Mouse (Mus musculus) forebrain, embryonic 13.5 days (tissue): ENCODE results near the gene Hist1h3e. TPM values are rescaled to one million over a fixed set of nuclear protein-coding genes. Genes with fewer than 3 reads are reported as not detected.
"Not testable (repeated sequence)": the region's sequence is repeated elsewhere in the genome, so short reads cannot be mapped to it uniquely, and the experiment has no call there.

Experiments
- ATAC-seq: fragments of 200-750 bp; cut with Nextera tagmentation; 2 replicates; pipeline ENCODE4 v1.8.0; 2017
- H3K27ac ChIP-seq: fragments of 300-500 bp; sonication (generic); 2 replicates; pipeline ENCODE4 v1.5.1; 2015; ENCODE audit warnings: inconsistent platforms, mild to moderate bottlenecking, moderate library complexity
- H3K27me3 ChIP-seq: fragments of 300-500 bp; sonication (generic); 2 replicates; pipeline ENCODE4 v1.6.1; 2015; ENCODE audit warnings: mild to moderate bottlenecking, inconsistent platforms
- H3K36me3 ChIP-seq: fragments of 300-500 bp; sonication (generic); 2 replicates; pipeline ENCODE4 v1.6.1; 2015; ENCODE audit warnings: mild to moderate bottlenecking, inconsistent platforms; ENCODE audit not compliant: poor library complexity, severe bottlenecking
- H3K4me1 ChIP-seq: fragments of 300-500 bp; sonication (generic); 2 replicates; pipeline ENCODE4 v1.6.1; 2015; ENCODE audit warnings: inconsistent platforms
- H3K4me2 ChIP-seq: fragments of 300-500 bp; sonication (generic); 2 replicates; pipeline ENCODE4 v1.6.1; 2015; ENCODE audit warnings: inconsistent platforms, mild to moderate bottlenecking, moderate library complexity
- H3K4me3 ChIP-seq: fragments of 300-500 bp; sonication (generic); 2 replicates; pipeline ENCODE4 v1.5.1; 2015; ENCODE audit warnings: mild to moderate bottlenecking, inconsistent platforms
- H3K9ac ChIP-seq: fragments of 300-500 bp; sonication (generic); 2 replicates; pipeline ENCODE4 v1.6.1; 2015; ENCODE audit warnings: mild to moderate bottlenecking, inconsistent platforms
- H3K9me3 ChIP-seq: fragments of 300-500 bp; sonication (generic); replicated peaks from 2 replicates; pipeline ENCODE4 v1.6.1; 2016; ENCODE audit warnings: inconsistent platforms
- WGBS: fragments of 180-500 bp; shearing (Covaris S2); methylation state at CpG from one replicate; pipeline ENCODE4 v1.1.7; 2015; 5-methylcytosine and 5-hydroxymethylcytosine counted together
- polyA plus RNA-seq: library from polyadenylated mRNA; unstranded; fragments of >200 nt; fragmentation: Nextera tagmentation; extraction: Ambion mirVana; gene quantifications from 2 replicates; pipeline ENCODE4 v1.2.1, GENCODE M21; 2015

Gene Hist1h3e
- polyA plus RNA-seq, 1 experiment from 2014 or later: 6.9 TPM

GRCm38 (mm10) chr13:23571022-23571503 is 8.9 kb upstream of the Hist1h3e start, which contains the start of the genes Hist1h2ae and Hist1h2bg:
Gene Hist1h2ae, minus strand, starts transcription at chr13:23571220.
Gene Hist1h2bg, plus strand, starts transcription at chr13:23571396.
- Histone ChIP-seq H3K4me3 (peak within 1 kb of the TSS; percentile 51), H3K36me3 (no peaks in the 10 kb centered on the region), H3K27me3 (no peaks in the 10 kb centered on the region), H3K27ac (peak within 1 kb of the TSS; percentile 97), H3K9me3 (no peaks in the 10 kb centered on the region), H3K9ac (peak within 1 kb of the TSS; percentile 86), H3K4me1 (peaks cover 23% of the 10 kb centered on the region), H3K4me2 (peak within 1 kb of the TSS; percentile 75)
- WGBS: under 1% methylated on average over 18 of the region's 18 CpGs
- ATAC-seq: peak; percentile 90

DNA sequence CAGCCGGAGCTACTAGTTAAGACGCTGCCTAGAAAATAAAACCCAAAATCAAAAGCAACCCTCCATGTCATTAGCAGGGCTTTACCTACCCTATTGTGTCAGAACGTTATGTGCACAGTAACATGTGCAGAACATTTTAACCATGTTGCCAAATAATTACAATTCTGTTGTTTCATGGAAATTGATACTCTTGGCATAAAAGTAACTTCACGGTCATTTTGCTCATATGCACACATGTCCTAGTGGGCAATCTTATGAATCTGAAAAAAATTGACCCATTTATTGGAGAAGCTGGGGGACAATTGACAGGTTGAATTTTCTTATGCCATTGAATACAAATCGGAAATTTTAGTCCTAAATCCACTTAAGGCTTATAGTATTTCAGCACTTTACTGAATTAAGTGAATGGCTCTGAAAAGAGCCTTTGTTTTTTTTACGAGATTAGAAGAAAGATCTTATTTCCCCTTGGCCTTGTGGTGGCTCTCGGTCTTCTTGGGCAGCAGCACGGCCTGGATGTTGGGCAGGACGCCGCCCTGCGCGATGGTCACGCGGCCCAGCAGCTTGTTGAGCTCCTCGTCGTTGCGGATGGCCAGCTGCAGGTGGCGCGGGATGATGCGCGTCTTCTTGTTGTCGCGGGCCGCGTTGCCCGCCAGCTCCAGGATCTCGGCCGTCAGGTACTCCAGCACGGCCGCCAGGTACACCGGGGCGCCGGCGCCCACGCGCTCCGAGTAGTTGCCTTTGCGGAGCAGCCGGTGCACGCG is 8.3 kb upstream of the Hist1h3e start:
- not testable (repeated sequence) for H3K36me3 ChIP-seq, H3K9me3 ChIP-seq, ATAC-seq, H3K27me3 ChIP-seq
- Histone ChIP-seq H3K4me2 (peak overlapping the region; percentile 75), H3K9ac (peak overlapping the region; percentile 65), H3K27ac (peak overlapping the region; percentile 97), H3K4me1 (peaks cover 22% of the 10 kb centered on the region), H3K4me3 (peak overlapping the region; percentile 51)
- 1% methylated on average over 26 of the region's 41 CpGs for whole genome bisulfite sequencing

GRCm38 (mm10) chr13:23564482-23564881 is 2.3 kb upstream of the Hist1h3e start:
- H3K4me1 ChIP-seq: peaks cover 3% of the 10 kb centered on the region; the same call in 1 of the 2 replicates
- no peak for ATAC-seq
- H3K36me3 ChIP-seq: no peaks in the 10 kb centered on the region
- H3K27me3 ChIP-seq: no peaks in the 10 kb centered on the region
- no peaks in the 10 kb centered on the region for H3K9me3 ChIP-seq
- H3K4me2 ChIP-seq: no peak overlapping the region
- WGBS: 88% methylated on average over 2 of the region's 2 CpGs
- H3K4me3 ChIP-seq: no peak overlapping the region
- no peak overlapping the region for H3K9ac ChIP-seq
- H3K27ac ChIP-seq: no peak overlapping the region

DNA sequence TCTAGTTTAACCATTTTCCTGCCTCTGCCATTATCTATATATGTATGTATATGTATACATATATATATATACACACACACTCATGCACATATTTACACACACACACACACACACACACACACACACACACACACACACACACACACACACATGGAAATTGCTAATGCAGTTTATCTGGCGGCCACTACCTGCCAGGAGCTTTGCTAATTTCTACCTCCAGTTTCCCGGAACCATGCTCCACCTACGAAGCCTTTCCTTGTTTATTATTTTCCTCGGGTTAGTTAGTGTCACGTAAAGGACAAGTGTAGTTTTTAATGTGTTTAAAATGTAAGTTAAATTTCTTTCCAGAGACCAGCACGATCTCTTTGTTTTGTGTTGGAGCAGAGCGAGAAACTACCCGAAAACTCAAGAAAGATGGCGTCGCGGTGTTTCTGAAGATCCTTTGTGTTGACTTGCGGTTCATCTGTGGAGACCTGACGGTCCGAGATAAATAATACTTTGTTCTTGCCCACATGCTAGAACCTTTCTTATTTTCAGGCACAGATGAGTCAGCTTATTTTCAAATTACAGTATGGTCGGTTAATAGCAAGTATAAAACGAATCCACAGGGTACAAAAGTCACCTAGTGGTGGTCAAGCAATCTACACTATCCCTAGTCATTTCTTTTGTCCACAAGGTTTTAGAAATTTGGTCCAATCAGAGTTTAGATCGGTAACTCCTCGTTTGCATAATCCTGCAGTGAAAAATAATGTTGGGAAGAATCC is 712 bp upstream of the Hist1h3e start:
- WGBS: 2% methylated on average over 18 of the region's 18 CpGs
- Histone ChIP-seq H3K9me3 (no peaks in the 10 kb centered on the region), H3K36me3 (no peaks in the 10 kb centered on the region), H3K27me3 (no peaks in the 10 kb centered on the region), H3K4me1 (peaks cover 3% of the 10 kb centered on the region; the same call in 1 of the 2 replicates), H3K4me2 (peak overlapping the region; percentile 70), H3K27ac (peak overlapping the region; percentile 98), H3K9ac (peak overlapping the region; percentile 63), H3K4me3 (peak overlapping the region; percentile 46)
- peak; percentile 50 for ATAC-seq

- not testable (repeated sequence) for H3K27me3 ChIP-seq, ATAC-seq, H3K9me3 ChIP-seq, H3K4me1 ChIP-seq, H3K36me3 ChIP-seq
- WGBS: 0% methylated on average over 2 of the region's 5 CpGs
- Histone ChIP-seq H3K9ac (peak overlapping the region; percentile 75), H3K4me3 (peak overlapping the region; percentile 46), H3K4me2 (peak overlapping the region; percentile 70), H3K27ac (peak overlapping the region; percentile 98)
Measured at GRCm38 (mm10) chr13:23561531-23561882, 662 bp downstream of the Hist1h3e start.

DNA sequence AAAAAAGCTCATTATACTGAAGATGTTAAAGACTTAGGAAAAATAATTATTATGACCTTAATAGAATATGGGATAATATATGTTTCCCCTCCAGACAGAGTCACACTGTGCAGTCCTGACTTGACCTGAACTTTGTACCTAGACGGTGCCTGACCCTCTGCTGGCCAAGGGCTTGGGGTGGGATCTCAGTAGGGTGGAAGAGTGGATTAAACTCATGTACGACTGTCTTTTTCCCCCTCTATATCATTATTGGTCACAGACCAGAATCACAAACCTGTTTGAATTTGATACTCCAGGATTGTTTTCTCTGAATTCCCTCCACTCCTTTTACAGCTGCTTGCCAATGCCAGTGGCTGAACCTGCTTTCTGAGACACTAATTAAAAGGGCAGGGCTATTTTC is 1.5 kb downstream of the Hist1h3e start:
- H3K9ac ChIP-seq, H3K9me3 ChIP-seq, H3K36me3 ChIP-seq, H3K27me3 ChIP-seq, H3K4me3 ChIP-seq, H3K4me1 ChIP-seq, ATAC-seq: not testable (repeated sequence)
- WGBS: 12% methylated on average over 2 of the region's 2 CpGs
- H3K27ac ChIP-seq: peak overlapping the region; percentile 59
- peak overlapping the region; percentile 40 for H3K4me2 ChIP-seq

DNA sequence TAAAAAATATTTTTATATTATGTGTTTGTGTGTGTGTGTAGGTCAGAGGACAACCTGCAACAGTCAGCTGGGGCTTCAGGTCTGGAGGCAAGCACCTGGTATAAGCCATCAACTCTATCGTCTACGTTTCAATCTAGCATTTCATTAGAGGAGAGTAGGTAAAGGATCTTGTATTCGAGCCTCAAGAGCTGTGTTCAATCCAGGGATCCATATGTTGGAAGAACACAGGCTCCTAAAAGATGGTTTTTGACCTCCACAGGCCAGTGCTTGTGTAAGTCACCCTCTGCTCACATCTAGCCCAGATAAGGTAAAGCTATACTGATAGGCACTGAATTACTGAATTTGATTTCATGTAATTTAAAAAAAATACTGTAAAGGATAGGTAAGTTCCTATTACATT is 5.3 kb downstream of the Hist1h3e start:
- 64% methylated on average over 3 of the region's 3 CpGs for WGBS
- H3K4me3 ChIP-seq: no peak overlapping the region
- no peak overlapping the region for H3K9ac ChIP-seq
- no peaks in the 10 kb centered on the region for H3K36me3 ChIP-seq
- peak overlapping the region; percentile 93 for H3K4me2 ChIP-seq
- H3K27ac ChIP-seq: peak overlapping the region; percentile 16; the same call in 1 of the 2 replicates
- no peaks in the 10 kb centered on the region for H3K27me3 ChIP-seq
- H3K4me1 ChIP-seq: peaks cover 23% of the 10 kb centered on the region
- no peak for ATAC-seq
- no peaks in the 10 kb centered on the region for H3K9me3 ChIP-seq

GRCm38 (mm10) chr13:23555839-23556416 is 6.2 kb downstream of the Hist1h3e start:
- peak overlapping the region; percentile 61 for H3K4me3 ChIP-seq
- H3K27ac ChIP-seq: peak overlapping the region; percentile 99
- peak; percentile 84 for ATAC-seq
- under 1% methylated on average over 18 of the region's 18 CpGs for WGBS
- no peaks in the 10 kb centered on the region for H3K27me3 ChIP-seq
- H3K36me3 ChIP-seq: no peaks in the 10 kb centered on the region
- peaks cover 24% of the 10 kb centered on the region for H3K4me1 ChIP-seq
- peak overlapping the region; percentile 87 for H3K9ac ChIP-seq
- H3K9me3 ChIP-seq: no peaks in the 10 kb centered on the region
- H3K4me2 ChIP-seq: peak overlapping the region; percentile 93

DNA sequence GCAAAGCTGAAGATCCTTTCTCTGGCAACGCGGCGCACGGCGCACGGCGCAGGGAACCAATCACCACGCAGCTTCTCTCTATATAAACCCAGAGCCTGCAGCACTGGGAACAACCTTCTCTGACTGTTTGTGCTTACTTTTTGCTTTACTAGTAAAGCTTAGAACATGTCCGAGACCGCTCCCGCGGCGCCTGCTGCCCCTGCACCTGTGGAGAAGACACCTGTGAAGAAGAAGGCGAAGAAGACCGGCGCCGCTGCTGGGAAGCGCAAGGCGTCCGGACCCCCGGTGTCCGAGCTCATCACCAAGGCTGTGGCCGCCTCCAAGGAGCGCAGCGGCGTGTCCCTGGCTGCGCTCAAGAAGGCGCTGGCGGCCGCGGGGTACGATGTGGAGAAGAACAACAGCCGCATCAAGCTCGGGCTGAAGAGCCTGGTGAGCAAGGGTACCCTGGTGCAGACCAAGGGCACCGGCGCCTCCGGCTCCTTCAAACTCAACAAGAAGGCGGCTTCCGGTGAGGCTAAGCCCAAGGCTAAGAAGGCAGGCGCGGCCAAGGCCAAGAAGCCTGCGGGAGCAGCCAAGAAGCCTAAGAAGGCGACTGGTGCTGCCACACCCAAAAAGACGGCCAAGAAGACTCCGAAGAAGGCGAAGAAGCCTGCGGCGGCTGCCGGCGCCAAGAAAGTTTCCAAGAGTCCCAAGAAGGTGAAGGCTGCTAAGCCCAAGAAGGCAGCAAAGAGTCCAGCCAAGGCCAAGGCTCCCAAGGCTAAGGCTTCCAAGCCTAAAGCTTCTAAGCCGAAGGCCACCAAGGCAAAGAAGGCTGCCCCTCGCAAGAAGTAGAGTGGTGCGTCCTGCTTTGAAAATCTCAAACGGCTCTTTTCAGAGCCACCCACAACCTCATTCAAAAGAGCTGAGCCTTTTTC is 7.0 kb downstream of the Hist1h3e start:
- Histone ChIP-seq H3K4me3 (peak overlapping the region; percentile 61), H3K36me3 (no peaks in the 10 kb centered on the region), H3K27me3 (no peaks in the 10 kb centered on the region), H3K4me1 (peaks cover 27% of the 10 kb centered on the region), H3K9me3 (no peaks in the 10 kb centered on the region), H3K9ac (peak overlapping the region; percentile 87), H3K4me2 (peak overlapping the region; percentile 93), H3K27ac (peak overlapping the region; percentile 99)
- WGBS: under 1% methylated on average over 54 of the region's 54 CpGs
- peak; percentile 87 for ATAC-seq

DNA sequence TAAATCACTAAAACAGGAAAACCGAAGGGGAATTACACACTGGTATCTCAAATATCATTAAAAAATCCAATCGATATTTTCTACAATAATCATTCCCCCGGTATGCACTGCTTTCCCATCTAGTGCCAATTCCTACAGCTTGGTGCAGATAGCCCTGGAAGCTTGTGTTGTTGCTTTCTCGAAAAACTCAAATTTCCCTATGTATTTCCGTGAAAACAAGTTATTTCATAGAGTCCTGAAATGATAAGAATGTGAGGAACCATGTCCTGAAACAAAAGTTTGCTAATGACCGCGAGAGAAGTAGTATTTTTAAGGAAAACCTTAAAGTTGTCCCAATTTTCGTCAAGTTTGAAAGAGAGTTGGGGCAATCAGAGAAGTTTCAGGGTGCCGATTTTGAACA is 7.8 kb downstream of the Hist1h3e start:
- no peaks in the 10 kb centered on the region for H3K27me3 ChIP-seq
- H3K4me1 ChIP-seq: peaks cover 27% of the 10 kb centered on the region
- no peaks in the 10 kb centered on the region for H3K36me3 ChIP-seq
- H3K4me3 ChIP-seq: peak overlapping the region; percentile 61
- 24% methylated on average over 9 of the region's 9 CpGs for WGBS
- ATAC-seq: no peak
- H3K27ac ChIP-seq: peak overlapping the region; percentile 99
- peak overlapping the region; percentile 87 for H3K9ac ChIP-seq
- peak overlapping the region; percentile 93 for H3K4me2 ChIP-seq
- H3K9me3 ChIP-seq: no peaks in the 10 kb centered on the region

DNA sequence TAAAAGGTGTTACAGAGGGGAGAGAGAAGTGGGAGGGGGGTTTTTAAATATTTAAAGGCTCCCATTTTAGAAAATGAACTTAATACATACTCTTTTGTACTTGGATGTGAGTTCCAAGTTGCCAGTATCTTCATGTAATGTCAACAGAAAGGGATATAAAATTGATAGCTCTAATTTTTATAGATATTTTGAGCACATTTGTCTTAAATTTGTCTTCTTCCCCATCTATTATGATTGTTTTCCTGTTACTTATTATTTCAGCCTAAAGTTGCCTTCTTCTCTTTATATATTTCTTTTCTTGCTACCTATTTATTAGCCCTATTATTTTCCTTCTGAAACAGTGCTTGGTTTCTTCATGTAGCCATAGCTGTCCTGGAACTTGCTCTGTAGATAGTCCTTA is 9.2 kb downstream of the Hist1h3e start, which contains the start of gene Hist1h1d:
TSS of gene Hist1h1d (plus strand) at position 301 of the 400 bp plus-strand sequence.
- Histone ChIP-seq H3K9ac (peak within 1 kb of the TSS; percentile 87), H3K36me3 (no peaks in the 10 kb centered on the region), H3K27me3 (no peaks in the 10 kb centered on the region), H3K4me1 (peaks cover 27% of the 10 kb centered on the region), H3K4me2 (peak within 1 kb of the TSS; percentile 93), H3K4me3 (0 out of 2 replicates have a peak within 1 kb of the TSS, but pooled peaks have one; percentile 3), H3K27ac (peak within 1 kb of the TSS; percentile 99), H3K9me3 (no peaks in the 10 kb centered on the region)
- ATAC-seq: no peak
